Mouse (Mus musculus) limb, embryonic 14.5 days (tissue): ENCODE results near the gene Tmc8. TPM values are rescaled to one million over a fixed set of nuclear protein-coding genes. Genes with fewer than 3 reads are reported as not detected.

ENCODE experiments used
- ATAC-seq: fragments of 200-750 bp; cut with Nextera tagmentation; 2 replicates; pipeline ENCODE4 v1.8.0; 2017; ENCODE audit warnings: low read depth, moderate number of reproducible peaks, moderate TSS enrichment; ENCODE audit not compliant: low FRiP score
- DNase-seq: peaks from one replicate; pipeline ENCODE4 v3.0.0-alpha.2; 2015; ENCODE audit warnings: low spot score
- H3K27ac ChIP-seq: fragments of 300-500 bp; sonication (generic); replicated peaks from 2 replicates; pipeline ENCODE4 v1.5.1; 2014; ENCODE audit warnings: low read depth, mild to moderate bottlenecking, low read length, moderate library complexity, mixed read lengths
- H3K27me3 ChIP-seq: fragments of 300-500 bp; sonication (generic); 2 replicates; pipeline ENCODE4 v1.6.1; 2014; ENCODE audit warnings: low read length, mixed read lengths; ENCODE audit not compliant: control insufficient read depth, insufficient read depth
- H3K36me3 ChIP-seq: fragments of 300-500 bp; sonication (generic); 2 replicates; pipeline ENCODE4 v1.6.1; 2014; ENCODE audit warnings: mild to moderate bottlenecking, low read length, moderate library complexity, mixed read lengths; ENCODE audit not compliant: control insufficient read depth, insufficient read depth
- H3K4me1 ChIP-seq: fragments of 300-500 bp; sonication (generic); 2 replicates; pipeline ENCODE4 v1.6.1; 2014; ENCODE audit warnings: antibody characterized with exemption, low read length, mixed read lengths; ENCODE audit not compliant: control insufficient read depth, insufficient read depth
- H3K4me2 ChIP-seq: fragments of 300-500 bp; sonication (generic); replicated peaks from 2 replicates; pipeline ENCODE4 v1.6.1; 2014; ENCODE audit warnings: low read depth, mild to moderate bottlenecking, low read length, moderate library complexity; ENCODE audit not compliant: severe bottlenecking
- H3K4me3 ChIP-seq: fragments of 300-500 bp; sonication (generic); replicated peaks from 2 replicates; pipeline ENCODE4 v1.5.1; 2014; ENCODE audit warnings: low read length
- H3K9ac ChIP-seq: fragments of 300-500 bp; sonication (generic); 2 replicates; pipeline ENCODE4 v1.6.1; 2014; ENCODE audit warnings: mild to moderate bottlenecking, low read depth, low read length, moderate library complexity; ENCODE audit not compliant: severe bottlenecking
- H3K9me3 ChIP-seq: fragments of 300-500 bp; sonication (generic); 2 replicates; pipeline ENCODE4 v1.6.1; 2016; ENCODE audit warnings: low read length; ENCODE audit not compliant: control insufficient read depth
- POLR2A ChIP-seq: fragments of 200-500 bp; IDR thresholded peaks from 2 replicates; pipeline ENCODE4 v1.8.0; 2012; ENCODE audit warnings: inconsistent platforms, mild to moderate bottlenecking, moderate library complexity, borderline replicate concordance; ENCODE audit not compliant: insufficient read depth, insufficient read length; ENCODE audit errors: extremely low read depth
- WGBS: fragments of 180-500 bp; shearing (Covaris S2); extraction: QIAGEN DNeasy Blood & Tissue Kit; methylation state at CpG from one replicate; pipeline ENCODE4 v1.1.7; 2014; 5-methylcytosine and 5-hydroxymethylcytosine counted together
- polyA plus RNA-seq, 2 experiments: library from polyadenylated mRNA; depleted of rRNA in 1 of 2; stranded (reverse) in 1 of 2; unstranded in 1 of 2; fragments of >200 nt; fragmentation: Nextera tagmentation in 1 of 2; extraction: Ambion mirVana in 1 of 2; gene quantifications; 2 replicates each; pipeline versions ENCODE4 v1.2.1 to v1.2.3; 2012 to 2014

The Tmc8 gene
- polyA plus RNA-seq (2012; rRNA removed) = 3.1 and 4.6 TPM in 2 replicates
- 1.1 and 1.2 TPM in 2 replicates for polyA plus RNA-seq (2014; fragmentation: Nextera tagmentation; extraction: Ambion mirVana)

DNA sequence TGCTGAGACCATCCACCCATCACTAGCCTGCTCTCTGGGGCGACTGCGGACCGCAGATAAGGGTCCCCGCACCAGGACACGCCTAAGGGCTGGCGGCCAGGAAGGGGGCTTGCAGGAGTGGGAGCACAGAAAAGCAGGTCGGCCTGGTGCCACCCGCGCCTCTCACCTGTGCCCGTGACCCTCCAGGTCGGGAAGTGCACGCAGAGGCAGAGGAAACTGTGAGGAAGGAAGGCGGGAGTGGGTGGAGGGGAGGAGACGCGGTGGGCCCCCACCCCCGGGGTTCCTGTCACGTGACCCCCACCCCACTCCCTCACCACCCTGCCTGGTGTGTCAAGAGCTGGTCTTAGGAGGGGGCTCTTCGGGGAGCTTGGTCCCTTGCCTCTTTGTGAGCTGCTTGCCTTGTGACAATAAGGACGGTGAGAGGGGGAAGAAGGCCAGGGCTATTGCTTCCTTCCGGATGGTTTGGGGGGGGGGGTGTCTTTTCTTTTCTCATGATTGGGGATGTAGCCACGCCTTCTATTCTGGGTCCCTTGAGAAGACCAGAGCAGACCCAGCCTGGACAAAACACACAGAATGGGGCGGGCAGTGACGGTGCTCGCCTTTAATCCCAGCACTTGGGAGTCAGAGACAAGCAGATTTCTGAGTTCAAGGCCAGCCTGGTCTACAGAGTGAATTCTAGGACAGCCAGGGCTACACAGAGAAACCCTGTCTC, at the start of gene Tmc8, which contains the start of gene Tmc6:
Tmc8 (plus strand) TSS at position 84 of the 712 bp plus-strand sequence.
Tmc6 (minus strand) TSS at position 206 of the 712 bp plus-strand sequence.
- peak within 1 kb of the TSS; percentile 98 for H3K4me2 ChIP-seq
- peaks cover 8% of the 10 kb centered on the region; the same call in 1 of the 2 replicates for H3K36me3 ChIP-seq
- WGBS = 50% methylated on average over 24 of the region's 24 CpGs
- DNase-seq (no peak), ATAC-seq (no peak)
- no peak for TF ChIP-seq POLR2A
- H3K27me3 ChIP-seq = no peaks in the 10 kb centered on the region
- H3K9me3 ChIP-seq = no peaks in the 10 kb centered on the region
- peaks cover 35% of the 10 kb centered on the region for H3K4me1 ChIP-seq
- H3K9ac ChIP-seq = peak within 1 kb of the TSS; percentile 52; the same call in 1 of the 2 replicates
- peak within 1 kb of the TSS; percentile 52 for H3K4me3 ChIP-seq
- H3K27ac ChIP-seq = peak within 1 kb of the TSS; percentile 65

- WGBS = 77% methylated on average over 5 of the region's 5 CpGs
- TF ChIP-seq POLR2A = no peak
- H3K4me1 ChIP-seq = no peaks in the 10 kb centered on the region
- no peak overlapping the region for H3K4me2 ChIP-seq
- DNase-seq = peak; percentile 5
- H3K9ac ChIP-seq = no peak overlapping the region
- peaks cover 82% of the 10 kb centered on the region for H3K36me3 ChIP-seq
- H3K27ac ChIP-seq = no peak overlapping the region
- no peaks in the 10 kb centered on the region for H3K27me3 ChIP-seq
- H3K9me3 ChIP-seq = no peaks in the 10 kb centered on the region
- no peak for ATAC-seq
- no peak overlapping the region for H3K4me3 ChIP-seq
Measured at GRCm38 (mm10) chr11:117736037-117736689, 45.7 kb upstream of the Tmc8 start.

DNA sequence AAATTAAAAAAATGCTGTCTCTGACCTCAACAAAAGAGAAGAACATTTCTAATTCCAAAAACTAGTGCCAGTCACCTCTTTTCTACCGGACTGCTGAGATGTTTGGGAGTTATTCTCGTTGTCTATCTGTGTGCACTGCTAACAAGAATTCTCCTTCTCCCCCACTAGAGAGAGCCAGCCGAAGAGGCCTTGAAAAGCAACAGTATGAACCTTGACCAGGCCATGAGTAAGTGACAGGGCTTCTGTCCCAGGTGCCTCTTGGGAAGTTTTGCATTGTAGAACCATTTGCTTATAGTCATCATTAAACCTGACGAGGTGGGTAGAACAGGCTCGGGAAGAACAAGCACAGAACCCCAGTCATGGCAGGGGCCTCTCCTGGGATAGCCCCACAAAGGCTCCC, 43.8 kb upstream of the Tmc8 start:
- TF ChIP-seq POLR2A = no peak
- H3K36me3 ChIP-seq = peaks cover 94% of the 10 kb centered on the region

GRCm38 (mm10) chr11:117741128-117741527, 40.7 kb upstream of the Tmc8 start:
- no peak overlapping the region for H3K4me3 ChIP-seq
- H3K27ac ChIP-seq = no peak overlapping the region
- no peaks in the 10 kb centered on the region for H3K4me1 ChIP-seq
- no peaks in the 10 kb centered on the region for H3K27me3 ChIP-seq
- ATAC-seq = no peak
- no peak for DNase-seq
- H3K9me3 ChIP-seq = no peaks in the 10 kb centered on the region
- TF ChIP-seq POLR2A = no peak
- no peak overlapping the region for H3K4me2 ChIP-seq
- no peak overlapping the region for H3K9ac ChIP-seq
- peaks cover 96% of the 10 kb centered on the region for H3K36me3 ChIP-seq
- WGBS = 86% methylated on average over 6 of the region's 6 CpGs

More for the DNA sequence above, 43.8 kb upstream of the Tmc8 start:
- 82% methylated on average over 5 of the region's 5 CpGs for whole genome bisulfite sequencing
- Histone ChIP-seq H3K4me2 (no peak overlapping the region), H3K9me3 (no peaks in the 10 kb centered on the region), H3K27me3 (no peaks in the 10 kb centered on the region), H3K9ac (no peak overlapping the region), H3K4me3 (no peak overlapping the region), H3K4me1 (no peaks in the 10 kb centered on the region), H3K27ac (no peak overlapping the region)
- DNase-seq (no peak), ATAC-seq (no peak)

- Histone ChIP-seq H3K4me2 (no peak overlapping the region), H3K9ac (no peak overlapping the region), H3K9me3 (no peaks in the 10 kb centered on the region), H3K36me3 (peaks cover 97% of the 10 kb centered on the region), H3K4me3 (no peak overlapping the region), H3K27me3 (no peaks in the 10 kb centered on the region), H3K4me1 (no peaks in the 10 kb centered on the region), H3K27ac (no peak overlapping the region)
- no peak for ATAC-seq
- TF ChIP-seq POLR2A = no peak
- WGBS = 85% methylated on average over 8 of the region's 8 CpGs
- no peak for DNase-seq
Measured at GRCm38 (mm10) chr11:117742243-117742642, 39.6 kb upstream of the Tmc8 start.
